Mouse (Mus musculus): Measurements from ENCODE around the gene Rpl26. TPM values are rescaled to one million over a fixed set of nuclear protein-coding genes. Genes with fewer than 3 reads are reported as not detected.
"Not testable (repeated sequence)": the region's sequence is repeated elsewhere in the genome, so short reads cannot be mapped to it uniquely, and the experiment has no call there.

Rpl26 gene
- polyA plus RNA-seq, 1 experiment from 2014 or later: 889 TPM

DNA sequence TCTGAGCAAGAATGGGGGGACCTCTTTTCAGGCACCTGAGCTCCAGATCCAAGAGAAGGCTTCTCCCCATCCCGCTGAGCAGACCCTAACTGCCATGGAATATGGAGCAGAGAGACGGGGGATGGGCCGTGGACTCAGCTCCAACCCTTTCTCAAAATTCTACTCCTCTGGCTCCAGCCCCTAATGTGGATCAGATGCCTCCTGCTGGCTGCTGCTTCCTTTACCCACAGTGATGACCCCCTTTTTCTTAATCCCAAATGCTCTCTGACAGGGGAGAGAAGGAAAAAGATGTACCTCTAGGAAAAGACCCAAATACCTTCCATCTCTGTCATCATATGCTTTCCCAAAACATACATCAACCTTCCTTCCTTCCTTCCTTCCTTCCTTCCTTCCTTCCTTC is 25.6 kb downstream of the Rpl26 start, which contains the start of gene Odf4:
Gene Odf4 (minus strand): TSS at position 101 of the 400 bp plus-strand sequence.
- Histone ChIP-seq H3K27me3 (replicated peaks; ENCODE audit: control insufficient read depth, insufficient read depth, low read length) (no peaks in the 10 kb centered on the region), H3K9ac (ENCODE audit: low read depth, low read length) (no peak within 1 kb of the TSS), H3K4me2 (ENCODE audit: low read depth, low read length) (no peak within 1 kb of the TSS), H3K9me3 (ENCODE audit: control insufficient read depth, low read length) (no peaks in the 10 kb centered on the region), H3K36me3 (ENCODE audit: control insufficient read depth, insufficient read depth, low read length) (no peaks in the 10 kb centered on the region), H3K27ac (ENCODE audit: low read length) (no peak within 1 kb of the TSS), H3K4me3 (ENCODE audit: low read length) (no peak within 1 kb of the TSS), H3K4me1 (ENCODE audit: control insufficient read depth, insufficient read depth, low read length) (no peaks in the 10 kb centered on the region)
- ATAC-seq: no peak
- WGBS: 79% methylated on average over 3 of the region's 3 CpGs

DNA sequence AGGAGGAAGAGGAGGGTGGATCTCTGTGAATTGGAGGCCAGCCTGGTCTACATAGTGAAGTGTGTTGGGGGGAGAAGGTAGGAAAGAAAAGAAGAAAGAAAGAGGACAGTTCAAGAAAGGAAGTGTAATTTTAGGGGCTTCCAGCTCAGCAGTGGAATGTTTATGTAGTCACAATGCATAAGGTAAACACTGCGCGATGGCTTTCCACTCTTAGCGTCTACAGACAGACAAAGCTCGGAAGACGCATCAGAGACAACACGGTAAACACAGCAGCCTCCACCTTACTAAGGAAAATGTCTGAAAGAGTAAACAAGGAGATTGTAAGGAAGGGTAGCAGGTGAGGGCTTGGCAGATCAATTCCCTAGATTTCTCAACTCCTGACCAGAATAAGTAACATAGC is 28.6 kb downstream of the Rpl26 start:
- no peak overlapping the region for H3K27ac ChIP-seq (ENCODE audit: low read length)
- H3K9ac ChIP-seq (ENCODE audit: low read depth, low read length): no peak overlapping the region
- no peaks in the 10 kb centered on the region for H3K9me3 ChIP-seq (ENCODE audit: control insufficient read depth, low read length)
- no peak for ATAC-seq
- H3K27me3 ChIP-seq (replicated peaks; ENCODE audit: control insufficient read depth, insufficient read depth, low read length): no peaks in the 10 kb centered on the region
- no peaks in the 10 kb centered on the region for H3K36me3 ChIP-seq (ENCODE audit: control insufficient read depth, insufficient read depth, low read length)
- no peak overlapping the region for H3K4me3 ChIP-seq (ENCODE audit: low read length)
- H3K4me2 ChIP-seq (ENCODE audit: low read depth, low read length): no peak overlapping the region
- 30% methylated on average over 6 of the region's 6 CpGs for WGBS
- no peaks in the 10 kb centered on the region for H3K4me1 ChIP-seq (ENCODE audit: control insufficient read depth, insufficient read depth, low read length)

DNA sequence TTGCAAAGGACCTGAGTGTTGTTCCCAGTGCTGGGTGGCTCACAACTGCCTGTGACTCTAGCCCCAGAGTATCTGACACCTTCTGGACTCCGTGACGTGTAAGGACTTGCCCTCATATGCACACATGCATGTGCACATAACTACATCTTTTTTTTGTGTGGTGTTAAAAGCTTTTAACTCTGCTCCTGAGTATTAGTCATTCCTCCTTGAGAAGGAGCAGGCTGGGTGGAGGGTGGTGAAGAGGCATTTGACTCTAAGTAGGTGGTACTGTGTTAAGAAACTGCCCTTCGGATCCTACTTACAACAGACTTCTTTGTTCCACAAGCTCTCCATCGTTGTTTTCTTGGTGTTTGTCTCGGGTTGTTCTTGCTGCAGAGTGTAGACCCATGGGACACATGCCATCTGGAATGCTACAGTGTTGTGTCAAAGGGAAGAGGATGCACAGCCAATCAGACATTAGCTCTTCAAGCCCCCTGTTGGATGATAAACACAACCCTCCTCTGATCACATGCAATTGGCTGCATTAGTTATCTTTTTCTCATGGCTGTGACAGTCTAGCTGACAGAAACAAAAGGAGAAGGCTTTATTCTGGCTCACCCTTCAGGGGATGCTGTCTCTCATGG is 32.6 kb downstream of the Rpl26 start:
- Histone ChIP-seq H3K4me1 (ENCODE audit: control insufficient read depth, insufficient read depth, low read length) (no peaks in the 10 kb centered on the region), H3K9me3 (ENCODE audit: control insufficient read depth, low read length) (no peaks in the 10 kb centered on the region), H3K27me3 (replicated peaks; ENCODE audit: control insufficient read depth, insufficient read depth, low read length) (no peaks in the 10 kb centered on the region), H3K36me3 (ENCODE audit: control insufficient read depth, insufficient read depth, low read length) (no peaks in the 10 kb centered on the region), H3K4me2 (ENCODE audit: low read depth, low read length) (no peak overlapping the region), H3K4me3 (ENCODE audit: low read length) (no peak overlapping the region), H3K9ac (ENCODE audit: low read depth, low read length) (no peak overlapping the region), H3K27ac (ENCODE audit: low read length) (no peak overlapping the region)
- 71% methylated on average over 5 of the region's 5 CpGs for WGBS
- no peak for ATAC-seq

DNA sequence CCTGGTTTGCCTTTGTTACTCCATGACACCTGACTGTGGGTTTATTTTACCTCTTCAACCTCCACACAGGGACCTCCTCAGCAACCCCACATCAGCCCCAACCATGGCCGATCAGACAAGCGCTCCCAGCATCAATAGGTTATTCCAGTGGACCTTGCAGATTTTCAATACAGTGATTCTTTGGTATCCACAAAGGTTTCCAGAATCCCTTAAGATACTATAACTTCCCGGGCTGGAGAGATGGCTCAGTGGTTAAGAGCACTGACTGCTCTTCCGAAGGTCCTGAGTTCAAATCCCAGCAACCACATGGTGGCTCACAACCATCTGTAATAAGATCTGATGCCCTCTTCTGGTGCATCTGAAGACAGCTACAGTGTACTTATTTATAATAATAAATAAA is 35.6 kb downstream of the Rpl26 start:
- not testable (repeated sequence) for H3K4me2 ChIP-seq (ENCODE audit: low read depth, low read length); H3K9me3 ChIP-seq (ENCODE audit: control insufficient read depth, low read length); H3K27ac ChIP-seq (ENCODE audit: low read length); ATAC-seq; H3K4me1 ChIP-seq (ENCODE audit: control insufficient read depth, insufficient read depth, low read length); H3K4me3 ChIP-seq (ENCODE audit: low read length); H3K27me3 ChIP-seq (replicated peaks; ENCODE audit: control insufficient read depth, insufficient read depth, low read length); H3K9ac ChIP-seq (ENCODE audit: low read depth, low read length); H3K36me3 ChIP-seq (ENCODE audit: control insufficient read depth, insufficient read depth, low read length)
- WGBS: 83% methylated on average over 4 of the region's 4 CpGs

DNA sequence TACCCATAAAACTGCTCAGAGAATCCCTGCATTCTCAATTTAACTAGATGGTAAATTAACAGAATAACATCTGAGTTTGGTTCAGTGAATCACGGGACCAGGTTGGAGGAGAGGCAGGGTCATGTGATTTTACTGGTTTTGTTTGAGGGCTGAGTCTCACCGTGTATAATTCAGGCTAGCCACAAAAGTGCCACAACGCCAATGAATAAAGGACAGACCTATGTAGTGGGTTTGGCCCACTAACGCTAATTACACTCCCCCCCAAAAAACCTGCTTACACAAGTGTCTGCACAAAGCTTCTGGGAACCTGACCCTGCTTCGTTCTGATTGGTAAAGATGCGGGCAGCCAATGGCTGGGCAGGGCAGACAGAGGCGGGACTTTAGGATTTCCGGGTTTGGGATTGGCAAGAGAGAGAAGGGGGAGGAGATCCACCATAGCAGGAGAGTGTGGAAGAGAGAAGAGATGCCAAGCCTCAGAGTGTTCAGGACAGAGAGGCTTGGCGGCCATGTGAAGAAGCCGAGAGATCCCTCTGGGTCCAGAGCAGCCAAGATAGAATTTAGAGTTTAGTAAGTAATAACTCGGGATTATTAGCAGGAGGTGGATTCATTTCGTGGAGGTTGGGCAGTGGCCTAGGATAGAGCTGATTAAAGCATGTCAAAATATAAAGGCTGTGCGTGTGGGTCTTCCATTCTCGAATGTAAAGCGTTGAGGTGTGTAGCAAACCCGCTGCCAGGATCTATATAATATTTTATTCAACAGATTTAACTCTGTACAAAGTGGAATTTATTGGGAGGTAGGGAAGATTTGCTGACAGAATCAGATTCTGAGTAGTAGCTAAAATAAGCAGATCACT is 38.3 kb downstream of the Rpl26 start:
- peak; percentile 100 for ATAC-seq

DNA sequence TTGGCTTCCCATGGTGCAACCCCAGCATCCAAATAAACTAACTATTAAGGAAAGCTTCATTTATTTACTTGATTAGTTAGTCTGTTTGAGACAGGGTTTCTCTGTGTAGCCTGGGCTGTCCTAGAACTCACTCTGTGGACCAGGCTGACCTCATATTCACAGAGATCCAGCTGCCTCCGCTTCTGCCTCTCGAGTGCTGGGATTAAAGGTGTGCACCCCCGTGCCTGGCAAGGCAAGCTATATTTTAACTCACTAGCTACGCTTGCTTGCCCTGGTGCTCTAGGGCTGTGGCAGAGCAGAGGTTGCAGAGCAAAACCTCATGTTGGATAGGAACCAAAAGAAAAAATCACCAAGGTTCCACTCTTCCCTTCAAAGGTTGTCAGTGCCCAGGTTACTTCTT is 39.1 kb downstream of the Rpl26 start:
- WGBS: 50% methylated on average over 4 of the region's 4 CpGs
- no peak overlapping the region for H3K27ac ChIP-seq (ENCODE audit: low read length)
- peak overlapping the region; percentile 57; the same call in 1 of the 2 replicates for H3K9ac ChIP-seq (ENCODE audit: low read depth, low read length)
- H3K36me3 ChIP-seq (ENCODE audit: control insufficient read depth, insufficient read depth, low read length): no peaks in the 10 kb centered on the region
- H3K9me3 ChIP-seq (ENCODE audit: control insufficient read depth, low read length): no peaks in the 10 kb centered on the region
- H3K4me2 ChIP-seq (ENCODE audit: low read depth, low read length): peak overlapping the region; percentile 48
- H3K4me1 ChIP-seq (ENCODE audit: control insufficient read depth, insufficient read depth, low read length): peaks cover 2% of the 10 kb centered on the region; the same call in 1 of the 2 replicates
- H3K27me3 ChIP-seq (replicated peaks; ENCODE audit: control insufficient read depth, insufficient read depth, low read length): no peaks in the 10 kb centered on the region
- peak overlapping the region; percentile 51 for H3K4me3 ChIP-seq (ENCODE audit: low read length)
- no peak for ATAC-seq

More for the DNA sequence above, 38.3 kb downstream of the Rpl26 start:
- Histone ChIP-seq H3K9me3 (ENCODE audit: control insufficient read depth, low read length) (no peaks in the 10 kb centered on the region), H3K9ac (ENCODE audit: low read depth, low read length) (peak overlapping the region; percentile 57), H3K4me3 (ENCODE audit: low read length) (peak overlapping the region; percentile 51), H3K36me3 (ENCODE audit: control insufficient read depth, insufficient read depth, low read length) (no peaks in the 10 kb centered on the region), H3K27ac (ENCODE audit: low read length) (no peak overlapping the region), H3K4me1 (ENCODE audit: control insufficient read depth, insufficient read depth, low read length) (peaks cover 2% of the 10 kb centered on the region; the same call in 1 of the 2 replicates), H3K4me2 (ENCODE audit: low read depth, low read length) (peak overlapping the region; percentile 48), H3K27me3 (replicated peaks; ENCODE audit: control insufficient read depth, insufficient read depth, low read length) (no peaks in the 10 kb centered on the region)
- 1% methylated on average over 16 of the region's 16 CpGs for WGBS

DNA sequence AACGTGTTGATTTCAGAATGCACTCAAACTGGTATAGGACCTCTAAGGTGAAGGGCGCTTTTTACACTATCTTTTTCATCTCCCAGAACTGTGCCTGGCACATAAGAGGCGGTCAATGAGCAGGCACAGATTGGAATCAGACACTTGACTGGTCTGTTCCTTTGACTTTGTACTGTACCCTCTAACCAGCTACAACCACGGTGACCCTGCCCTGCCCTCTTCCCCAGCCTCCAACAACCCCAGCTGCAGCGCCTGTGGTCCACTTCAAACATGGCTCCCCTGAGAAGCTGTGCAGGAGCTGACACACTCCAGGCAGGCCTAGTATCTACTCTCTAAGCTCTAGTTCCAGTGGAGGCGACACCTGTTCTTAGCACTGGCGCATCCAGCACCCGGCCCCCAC is 41.3 kb downstream of the Rpl26 start:
- WGBS: 87% methylated on average over 8 of the region's 8 CpGs
- Histone ChIP-seq H3K9me3 (ENCODE audit: control insufficient read depth, low read length) (no peaks in the 10 kb centered on the region), H3K9ac (ENCODE audit: low read depth, low read length) (no peak overlapping the region), H3K4me1 (ENCODE audit: control insufficient read depth, insufficient read depth, low read length) (peaks cover 2% of the 10 kb centered on the region; the same call in 1 of the 2 replicates), H3K4me3 (ENCODE audit: low read length) (no peak overlapping the region), H3K27me3 (replicated peaks; ENCODE audit: control insufficient read depth, insufficient read depth, low read length) (no peaks in the 10 kb centered on the region), H3K36me3 (ENCODE audit: control insufficient read depth, insufficient read depth, low read length) (no peaks in the 10 kb centered on the region), H3K27ac (ENCODE audit: low read length) (no peak overlapping the region), H3K4me2 (ENCODE audit: low read depth, low read length) (no peak overlapping the region)
- ATAC-seq: no peak

DNA sequence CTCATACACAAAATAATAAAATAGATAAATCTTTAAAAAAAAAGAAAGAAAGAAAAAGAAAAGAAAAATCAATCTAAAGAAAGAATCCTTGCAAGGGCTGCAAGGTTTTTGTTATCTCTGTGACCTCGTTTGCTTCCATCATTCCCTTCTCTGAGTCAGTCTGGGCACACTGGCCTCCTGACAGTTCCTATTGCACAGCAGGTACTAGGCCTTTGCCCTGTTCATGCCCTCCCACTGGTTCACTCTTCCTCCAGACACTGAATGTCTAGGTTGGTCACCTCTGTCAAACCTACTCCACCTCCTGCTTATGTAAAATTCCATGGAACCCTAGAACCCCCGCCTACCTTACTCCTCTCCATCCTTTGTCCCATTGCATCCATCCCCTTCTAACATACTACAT is 43.9 kb downstream of the Rpl26 start:
- H3K4me1 ChIP-seq (ENCODE audit: control insufficient read depth, insufficient read depth, low read length): peaks cover 2% of the 10 kb centered on the region; the same call in 1 of the 2 replicates
- no peak overlapping the region for H3K4me3 ChIP-seq (ENCODE audit: low read length)
- H3K9me3 ChIP-seq (ENCODE audit: control insufficient read depth, low read length): no peaks in the 10 kb centered on the region
- H3K27me3 ChIP-seq (replicated peaks; ENCODE audit: control insufficient read depth, insufficient read depth, low read length): 0 out of 2 replicates have a peak, but pooled peaks cover 3% of the 10 kb centered on the region
- no peak overlapping the region for H3K27ac ChIP-seq (ENCODE audit: low read length)
- ATAC-seq: no peak
- 86% methylated on average over 2 of the region's 2 CpGs for WGBS
- no peaks in the 10 kb centered on the region for H3K36me3 ChIP-seq (ENCODE audit: control insufficient read depth, insufficient read depth, low read length)
- H3K9ac ChIP-seq (ENCODE audit: low read depth, low read length): no peak overlapping the region
- no peak overlapping the region for H3K4me2 ChIP-seq (ENCODE audit: low read depth, low read length)

DNA sequence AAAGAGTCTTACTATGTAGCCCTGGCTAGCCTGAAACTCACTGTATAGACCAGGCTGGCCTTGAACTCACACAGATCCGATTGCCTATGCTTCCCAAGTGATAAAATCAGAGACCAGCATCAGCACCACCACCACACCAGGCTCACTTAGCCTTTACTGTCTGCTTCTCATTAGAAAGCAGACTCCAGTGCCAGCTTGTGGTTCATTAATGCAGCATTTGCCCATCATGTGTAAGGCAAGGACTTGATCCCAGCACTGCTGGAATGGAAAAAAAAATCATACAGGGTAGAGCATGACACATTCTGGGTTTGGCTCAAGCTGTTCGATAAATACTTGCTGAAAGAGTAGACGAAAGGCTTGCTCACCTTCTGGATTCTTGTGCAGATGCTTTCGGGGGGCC is 44.6 kb downstream of the Rpl26 start:
- Histone ChIP-seq H3K9me3 (ENCODE audit: control insufficient read depth, low read length) (no peaks in the 10 kb centered on the region), H3K9ac (ENCODE audit: low read depth, low read length) (no peak overlapping the region), H3K27ac (ENCODE audit: low read length) (no peak overlapping the region), H3K4me2 (ENCODE audit: low read depth, low read length) (no peak overlapping the region), H3K4me1 (ENCODE audit: control insufficient read depth, insufficient read depth, low read length) (no peaks in the 10 kb centered on the region; the same call in 1 of the 2 replicates), H3K4me3 (ENCODE audit: low read length) (no peak overlapping the region), H3K36me3 (ENCODE audit: control insufficient read depth, insufficient read depth, low read length) (no peaks in the 10 kb centered on the region), H3K27me3 (replicated peaks; ENCODE audit: control insufficient read depth, insufficient read depth, low read length) (peaks cover 4% of the 10 kb centered on the region; the same call in 1 of the 2 replicates)
- WGBS: 84% methylated on average over 4 of the region's 4 CpGs
- no peak for ATAC-seq
